Mouse (Mus musculus) 3T3-L1 (cell line): ENCODE data around the gene Arhgap5.

Experiments
- DNase-seq: peaks from one replicate; pipeline ENCODE4 v3.0.0-alpha.2; 2015; ENCODE audit warnings: low read depth, low spot score

Arhgap5 gene

GRCm38 (mm10) chr12:52503456-52504320 lies at the start of gene Arhgap5:
Gene Arhgap5, plus strand, starts transcription at chr12:52503972.
- peak; percentile 96 for DNase-seq

- no peak for DNase-seq
These were observed 39.2 kb upstream of the Arhgap5 start for GRCm38 (mm10) chr12:52464593-52464992.

- DNase-seq: no peak
These were observed 32.2 kb upstream of the Arhgap5 start for GRCm38 (mm10) chr12:52471621-52472020.

GRCm38 (mm10) chr12:52473988-52474968 lies 29.5 kb upstream of the Arhgap5 start:
- no peak for DNase-seq

- peak; percentile 62 for DNase-seq
These were observed 27.7 kb upstream of the Arhgap5 start for GRCm38 (mm10) chr12:52476036-52476435.

GRCm38 (mm10) chr12:52478611-52479010 lies 25.2 kb upstream of the Arhgap5 start:
- DNase-seq: peak; percentile 53

GRCm38 (mm10) chr12:52479323-52479722 lies 24.4 kb upstream of the Arhgap5 start:
- peak; percentile 12 for DNase-seq

GRCm38 (mm10) chr12:52480851-52481250 lies 22.9 kb upstream of the Arhgap5 start:
- no peak for DNase-seq

GRCm38 (mm10) chr12:52481969-52482550 lies 21.7 kb upstream of the Arhgap5 start:
- peak; percentile 51 for DNase-seq

GRCm38 (mm10) chr12:52483219-52483618 lies 20.6 kb upstream of the Arhgap5 start:
- DNase-seq: no peak

- DNase-seq: no peak
These were observed 15.4 kb upstream of the Arhgap5 start for GRCm38 (mm10) chr12:52488266-52488975.

- peak; percentile 85 for DNase-seq
These were observed 10.5 kb upstream of the Arhgap5 start for GRCm38 (mm10) chr12:52493281-52493681.

- no peak for DNase-seq
These were observed 6.6 kb upstream of the Arhgap5 start for GRCm38 (mm10) chr12:52497209-52497608.

GRCm38 (mm10) chr12:52500915-52501833 lies 2.6 kb upstream of the Arhgap5 start:
- DNase-seq: peak; percentile 67

- DNase-seq: no peak
These were observed 1.6 kb upstream of the Arhgap5 start for GRCm38 (mm10) chr12:52502161-52502560.

- no peak for DNase-seq
These were observed 679 bp upstream of the Arhgap5 start for GRCm38 (mm10) chr12:52503131-52503455.

- peak; percentile 63 for DNase-seq
These were observed 784 bp downstream of the Arhgap5 start for GRCm38 (mm10) chr12:52504331-52505181.

GRCm38 (mm10) chr12:52524699-52525098 lies 20.9 kb downstream of the Arhgap5 start:
- no peak for DNase-seq

- no peak for DNase-seq
These were observed 21.7 kb downstream of the Arhgap5 start for GRCm38 (mm10) chr12:52525486-52525885.
